In the genomic region with DNA sequence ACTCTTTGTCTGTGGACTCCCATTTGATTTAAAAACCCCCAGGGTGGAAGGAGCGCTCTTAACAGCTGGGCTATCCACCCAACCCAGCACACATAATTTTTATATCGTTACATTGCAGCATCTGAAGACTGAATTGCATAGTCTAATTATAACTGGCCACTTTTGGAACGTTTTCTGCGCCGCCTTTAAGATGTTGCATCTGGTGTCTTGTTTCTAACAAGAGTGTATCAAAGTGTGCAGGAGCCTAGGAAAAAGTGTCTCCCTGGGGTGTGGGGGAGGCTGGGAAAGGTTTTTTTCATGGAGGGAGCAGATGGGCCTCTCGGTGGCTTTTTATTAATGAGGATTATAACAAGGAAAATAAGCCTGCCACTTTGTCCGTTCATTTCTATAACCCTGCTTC, we compare ENCODE assay signal across 14 mouse cellular contexts.
DNase-seq lines count a peak whose midpoint lies in the region; ATAC-seq and TF ChIP-seq lines count a peak whose summit lies in the region.
"Had no signal": no experiment of that assay in that cellular context is flagged by ENCODE, and none has a peak within 500 bp of the region (broad histone marks: within the 10 kb centered on the region; RNA-seq: fewer than 3 reads in every experiment).

No protein-coding gene starts in this region.

- no peak overlapping the region for H3K9ac ChIP-seq in forebrain, embryonic 15.5 days (replicated peaks)
- H3K9ac ChIP-seq in forebrain, embryonic 11.5 days (ENCODE audit: low read length), result no peak overlapping the region
- H3K9ac ChIP-seq in lung, postnatal 0 days (replicated peaks; ENCODE audit: low read depth), result no peak overlapping the region
- H3K9ac ChIP-seq: lung, embryonic 14.5 days; neural tube, embryonic 12.5 days had no signal

- H3K27me3 ChIP-seq in forebrain, embryonic 15.5 days, result no peaks in the 10 kb centered on the region
- no peaks in the 10 kb centered on the region for H3K27me3 ChIP-seq in forebrain, embryonic 11.5 days (ENCODE audit: control insufficient read depth, insufficient read depth, low read length)
- no peaks in the 10 kb centered on the region for H3K27me3 ChIP-seq in lung, postnatal 0 days (replicated peaks; ENCODE audit: insufficient read depth, low read length)
- H3K27me3 ChIP-seq: megakaryocyte, embryonic 14.5 days; neural tube, embryonic 12.5 days had no signal

- ATAC-seq in forebrain, embryonic 15.5 days (replicated peaks), result no peak
- ATAC-seq in forebrain, embryonic 11.5 days (replicated peaks; ENCODE audit: low FRiP score), result no peak
- peak; percentile 30; the same call in 1 of the 2 replicates for ATAC-seq in lung, postnatal 0 days
- no peak for ATAC-seq in granulocyte monocyte progenitor cell, adult 5-6 weeks (replicated peaks; ENCODE audit: poor library complexity, severe bottlenecking)

- peaks cover 19% of the 10 kb centered on the region; the same call in 1 of the 2 replicates for H3K36me3 ChIP-seq in forebrain, embryonic 15.5 days
- no peaks in the 10 kb centered on the region for H3K36me3 ChIP-seq in forebrain, embryonic 11.5 days (ENCODE audit: control insufficient read depth, insufficient read depth, low read length)
- peaks cover 10% of the 10 kb centered on the region for H3K36me3 ChIP-seq in lung, postnatal 0 days (ENCODE audit: insufficient read depth, low read length)

- 0 out of 2 replicates have a peak overlapping the region, but pooled peaks have one; percentile 17 for H3K27ac ChIP-seq in forebrain, embryonic 15.5 days (replicated peaks)
- H3K27ac ChIP-seq in forebrain, embryonic 11.5 days (ENCODE audit: low read depth, low read length), result no peak overlapping the region
- H3K27ac ChIP-seq in lung, postnatal 0 days (ENCODE audit: low read length), result no peak overlapping the region
- H3K27ac ChIP-seq: neural tube, embryonic 12.5 days had no signal

- no peaks in the 10 kb centered on the region for H3K4me1 ChIP-seq in forebrain, embryonic 15.5 days
- H3K4me1 ChIP-seq in forebrain, embryonic 11.5 days (replicated peaks; ENCODE audit: control insufficient read depth, insufficient read depth, low read length), result no peaks in the 10 kb centered on the region
- no peaks in the 10 kb centered on the region for H3K4me1 ChIP-seq in lung, postnatal 0 days (ENCODE audit: insufficient read depth, low read depth, low read length)
- H3K4me1 ChIP-seq: megakaryocyte, embryonic 14.5 days; neural tube, embryonic 12.5 days had no signal

- TF ChIP-seq CTCF in lung, postnatal 0 days (IDR thresholded peaks at IDR 0.05), result no peak

- no peak for DNase-seq in forebrain, embryonic 11.5 days (ENCODE audit: low spot score)
- peak; percentile 57 for DNase-seq in lung, postnatal 0 days (ENCODE audit: low spot score)
- no peak for DNase-seq in lung, postnatal 25 days (ENCODE audit: low spot score)
- DNase-seq in frontal cortex, adult 2 months (ENCODE audit: extremely low spot score in 1 of 2, low spot score in 1 of 2), result peak; percentile 82 to 84
- DNase-seq in left cerebral cortex, postnatal 36 days (ENCODE audit: low spot score in 2 of 2), result peak; percentile 65 to 70
- no peak for DNase-seq in gastrocnemius, postnatal 10 days
- DNase-seq: cerebellum, adult 8-10 months; kidney, adult 9 months; lung, embryonic 14.5 days; thymus, adult 2 months had no signal

- no peak for TF ChIP-seq EP300 in lung, postnatal 0 days (IDR thresholded peaks at IDR 0.05)

- no peak overlapping the region for H3K4me2 ChIP-seq in forebrain, embryonic 15.5 days (replicated peaks)
- no peak overlapping the region for H3K4me2 ChIP-seq in forebrain, embryonic 11.5 days (ENCODE audit: low read depth, low read length, severe bottlenecking)
- no peak overlapping the region for H3K4me2 ChIP-seq in lung, postnatal 0 days (replicated peaks; ENCODE audit: low read depth, low read length)
- H3K4me2 ChIP-seq: lung, embryonic 14.5 days; neural tube, embryonic 12.5 days had no signal

- H3K9me3 ChIP-seq in forebrain, embryonic 15.5 days, result no peaks in the 10 kb centered on the region
- H3K9me3 ChIP-seq in forebrain, embryonic 11.5 days (ENCODE audit: control insufficient read depth, low read length), result no peaks in the 10 kb centered on the region
- no peaks in the 10 kb centered on the region for H3K9me3 ChIP-seq in lung, postnatal 0 days (ENCODE audit: low read length)
- H3K9me3 ChIP-seq: neural tube, embryonic 12.5 days had no signal

- intact Hi-C loops in left cerebral cortex, postnatal 36 days (cut with DNase I), result no loop called here

- 55% methylated on average over 7 of the region's 7 CpGs for WGBS in forebrain, embryonic 15.5 days
- 88% methylated on average over 7 of the region's 7 CpGs for WGBS in forebrain, embryonic 11.5 days
- WGBS in lung, postnatal 0 days, result 84% methylated on average over 7 of the region's 7 CpGs

- H3K4me3 ChIP-seq in forebrain, embryonic 15.5 days, result no peak overlapping the region
- H3K4me3 ChIP-seq in forebrain, embryonic 11.5 days (ENCODE audit: low read depth, low read length), result no peak overlapping the region
- H3K4me3 ChIP-seq in lung, postnatal 0 days (ENCODE audit: low read depth, low read length), result no peak overlapping the region
- H3K4me3 ChIP-seq: megakaryocyte, embryonic 14.5 days; neural tube, embryonic 12.5 days had no signal

Comparison
In these comparisons a context has a peak if more than half of its experiments do, and no peak if none do; other contexts are left out.
1. DNase-seq: peak in lung, postnatal 0 days (single experiment), frontal cortex, adult 2 months (2 of 2) and left cerebral cortex, postnatal 36 days (2 of 2); none in forebrain, embryonic 11.5 days (single experiment), lung, postnatal 25 days (single experiment) and gastrocnemius, postnatal 10 days (single experiment).